9 mouse cellular contexts compared by ENCODE assay signal in genomic region chr3:88162259-88162658, GRCm38 (mm10). TPM values are rescaled to one million over a fixed set of nuclear protein-coding genes. Genes with fewer than 3 reads are reported as not detected.
DNase-seq lines count a peak whose midpoint lies in the region; ATAC-seq and TF ChIP-seq lines count a peak whose summit lies in the region.
"Had no signal": no experiment of that assay in that cellular context is flagged by ENCODE, and none has a peak within 500 bp of the region (broad histone marks: within the 10 kb centered on the region; RNA-seq: fewer than 3 reads in every experiment).

No protein-coding gene starts in this region.

- peak; percentile 45 for DNase-seq in adrenal gland, postnatal 25 days
- no peak for DNase-seq in adrenal gland, adult 18-20 months (ENCODE audit: low spot score in 2 of 2)
- DNase-seq in lung, postnatal 10 days, result peak; percentile 45
- DNase-seq in lung, postnatal 0 days (ENCODE audit: low spot score), result no peak
- DNase-seq in layer of hippocampus, adult 18-20 months (ENCODE audit: low spot score in 2 of 2), result peak; percentile 79 to 87
- DNase-seq in midbrain, postnatal 0 days (ENCODE audit: low spot score), result no peak
- DNase-seq in kidney, postnatal 25 days, result no peak

- TF ChIP-seq EP300 in lung, postnatal 0 days (IDR thresholded peaks at IDR 0.05), result no peak

- WGBS in lung, postnatal 0 days, result 63% methylated on average over 8 of the region's 8 CpGs
- 76% methylated on average over 8 of the region's 8 CpGs for WGBS in intestine, embryonic 16.5 days
- WGBS in midbrain, postnatal 0 days, result 90% methylated on average over 8 of the region's 8 CpGs

- no peaks in the 10 kb centered on the region for H3K27me3 ChIP-seq in lung, postnatal 0 days (replicated peaks; ENCODE audit: insufficient read depth, low read length)
- no peaks in the 10 kb centered on the region for H3K27me3 ChIP-seq in intestine, embryonic 16.5 days (replicated peaks; ENCODE audit: control insufficient read depth, insufficient read depth, low read length)
- H3K27me3 ChIP-seq in midbrain, postnatal 0 days (ENCODE audit: insufficient read depth, low read length), result no peaks in the 10 kb centered on the region

- no peak overlapping the region for H3K9ac ChIP-seq in lung, postnatal 0 days (replicated peaks; ENCODE audit: low read depth)
- H3K9ac ChIP-seq in intestine, embryonic 16.5 days (ENCODE audit: low read depth, low read length), result no peak overlapping the region
- H3K9ac ChIP-seq in midbrain, postnatal 0 days (replicated peaks; ENCODE audit: low read length, poor library complexity, severe bottlenecking), result no peak overlapping the region

- H3K36me3 ChIP-seq in lung, postnatal 0 days (ENCODE audit: insufficient read depth, low read length), result peaks cover 68% of the 10 kb centered on the region
- peaks cover 13% of the 10 kb centered on the region for H3K36me3 ChIP-seq in intestine, embryonic 16.5 days (ENCODE audit: control insufficient read depth, insufficient read depth, low read length)
- peaks cover 66% of the 10 kb centered on the region for H3K36me3 ChIP-seq in midbrain, postnatal 0 days (ENCODE audit: insufficient read depth, low read length)

- ATAC-seq in lung, postnatal 0 days, result no peak
- ATAC-seq in intestine, embryonic 16.5 days, result no peak
- no peak for ATAC-seq in midbrain, postnatal 0 days (ENCODE audit: low FRiP score)

- H3K27ac ChIP-seq in lung, postnatal 0 days (ENCODE audit: low read length), result no peak overlapping the region
- no peak overlapping the region for H3K27ac ChIP-seq in intestine, embryonic 16.5 days (ENCODE audit: low read length)
- H3K27ac ChIP-seq in midbrain, postnatal 0 days (ENCODE audit: low read depth, low read length), result no peak overlapping the region
- H3K27ac ChIP-seq: macrophage had no signal

- no peak overlapping the region for H3K4me3 ChIP-seq in lung, postnatal 0 days (ENCODE audit: low read depth, low read length)
- no peak overlapping the region for H3K4me3 ChIP-seq in intestine, embryonic 16.5 days (ENCODE audit: low read length)
- H3K4me3 ChIP-seq in midbrain, postnatal 0 days (ENCODE audit: low read depth, low read length), result no peak overlapping the region

- H3K4me2 ChIP-seq in lung, postnatal 0 days (replicated peaks; ENCODE audit: low read depth, low read length), result no peak overlapping the region
- no peak overlapping the region for H3K4me2 ChIP-seq in intestine, embryonic 16.5 days (ENCODE audit: low read depth, low read length)
- no peak overlapping the region for H3K4me2 ChIP-seq in midbrain, postnatal 0 days (ENCODE audit: low read depth, low read length, poor library complexity, severe bottlenecking)

- TF ChIP-seq CTCF in lung, postnatal 0 days (IDR thresholded peaks at IDR 0.05), result no peak
- TF ChIP-seq CTCF in midbrain, postnatal 0 days (IDR thresholded peaks at IDR 0.05), result no peak

- H3K4me1 ChIP-seq in lung, postnatal 0 days (ENCODE audit: insufficient read depth, low read depth, low read length), result no peaks in the 10 kb centered on the region
- no peaks in the 10 kb centered on the region for H3K4me1 ChIP-seq in intestine, embryonic 16.5 days (ENCODE audit: control insufficient read depth, insufficient read depth, low read length)
- no peaks in the 10 kb centered on the region for H3K4me1 ChIP-seq in midbrain, postnatal 0 days (ENCODE audit: insufficient read depth, low read length)

- H3K9me3 ChIP-seq in lung, postnatal 0 days (ENCODE audit: low read length), result no peaks in the 10 kb centered on the region
- no peaks in the 10 kb centered on the region for H3K9me3 ChIP-seq in intestine, embryonic 16.5 days (ENCODE audit: control insufficient read depth, low read length)
- no peaks in the 10 kb centered on the region for H3K9me3 ChIP-seq in midbrain, postnatal 0 days (ENCODE audit: low read length)

RNA-seq across cellular contexts. Expression of gene Mef2d, which starts 20.1 kb away (rescaled TPM):
- total RNA-seq in adrenal gland, postnatal 25 days (2021), result 104 TPM in 2 replicates
- 10 to 100 TPM; 83.3 to 90.7 TPM for total RNA-seq in adrenal gland, adult 18-20 months (2021)
- polyA plus RNA-seq in lung, postnatal 0 days (2015; fragmentation: Nextera tagmentation; extraction: Ambion mirVana), result 14.4 and 15.4 TPM in 2 replicates
- total RNA-seq in layer of hippocampus, adult 18-20 months (2021), result 100 to 1,000 TPM; 194 to 205 TPM
- 13.7 and 23.2 TPM in 2 replicates for polyA plus RNA-seq in intestine, embryonic 16.5 days (2015; fragmentation: Nextera tagmentation; extraction: Ambion mirVana)
- 45.5 and 59.6 TPM in 2 replicates for total RNA-seq in midbrain, postnatal 0 days (2014; rRNA removed)
- 21.5 and 26.1 TPM in 2 replicates for polyA plus RNA-seq in midbrain, postnatal 0 days (2015; fragmentation: Nextera tagmentation; extraction: Ambion mirVana)

Comparison
In these comparisons a context has a peak if more than half of its experiments do, and no peak if none do; other contexts are left out.
1. DNase-seq: peak in adrenal gland, postnatal 25 days (single experiment), lung, postnatal 10 days (single experiment) and layer of hippocampus, adult 18-20 months (2 of 2); none in adrenal gland, adult 18-20 months (0 of 2), lung, postnatal 0 days (single experiment), midbrain, postnatal 0 days (single experiment) and kidney, postnatal 25 days (0 of 2).